Mouse (Mus musculus) intestine, embryonic 14.5 days (tissue): ENCODE results near the gene Klk6. TPM values are rescaled to one million over a fixed set of nuclear protein-coding genes. Genes with fewer than 3 reads are reported as not detected.
A peak's percentile ranks its signal among the peaks of the same experiment; 100 is the strongest.

Experiments used
- ATAC-seq: fragments of 200-750 bp; cut with Nextera tagmentation; replicated peaks from 2 replicates; pipeline ENCODE4 v1.8.0; 2017; ENCODE audit warnings: low read depth, moderate number of reproducible peaks, moderate TSS enrichment, moderate library complexity; ENCODE audit not compliant: low FRiP score, low TSS enrichment
- DNase-seq: peaks from one replicate; pipeline ENCODE4 v3.0.0-alpha.2; 2018; ENCODE audit warnings: low spot score
- H3K27ac ChIP-seq: fragments of 300-500 bp; sonication (generic); 2 replicates; pipeline ENCODE4 v1.5.1; 2014; ENCODE audit warnings: low read depth, mild to moderate bottlenecking, control low read depth
- H3K27me3 ChIP-seq: fragments of 300-500 bp; sonication (generic); replicated peaks from 2 replicates; pipeline ENCODE4 v1.6.1; 2014; ENCODE audit warnings: low read length, control low read depth; ENCODE audit not compliant: control insufficient read depth, insufficient read depth
- H3K36me3 ChIP-seq: fragments of 300-500 bp; sonication (generic); 2 replicates; pipeline ENCODE4 v1.6.1; 2014; ENCODE audit warnings: low read length, control low read depth; ENCODE audit not compliant: control insufficient read depth, insufficient read depth
- H3K4me1 ChIP-seq: fragments of 300-500 bp; sonication (generic); replicated peaks from 2 replicates; pipeline ENCODE4 v1.6.1; 2014; ENCODE audit warnings: low read length, control low read depth, mixed read lengths; ENCODE audit not compliant: control insufficient read depth, insufficient read depth
- H3K4me2 ChIP-seq: fragments of 300-500 bp; sonication (generic); 2 replicates; pipeline ENCODE4 v1.6.1; 2014; ENCODE audit warnings: low read length
- H3K4me3 ChIP-seq: fragments of 300-500 bp; sonication (generic); 2 replicates; pipeline ENCODE4 v1.5.1; 2014; ENCODE audit warnings: low read depth, low read length, control low read depth, mixed read lengths
- H3K9ac ChIP-seq: fragments of 300-500 bp; sonication (generic); 2 replicates; pipeline ENCODE4 v1.6.1; 2014; ENCODE audit warnings: mild to moderate bottlenecking, low read length
- H3K9me3 ChIP-seq: fragments of 300-500 bp; sonication (generic); 2 replicates; pipeline ENCODE4 v1.6.1; 2016; ENCODE audit warnings: low read length, control low read depth; ENCODE audit not compliant: control insufficient read depth
- WGBS: fragments of 180-500 bp; shearing (Covaris S2); extraction: QIAGEN DNeasy Blood & Tissue Kit; methylation state at CpG from one replicate; pipeline ENCODE4 v1.1.7; 2014; 5-methylcytosine and 5-hydroxymethylcytosine counted together
- polyA plus RNA-seq: library from polyadenylated mRNA; unstranded; fragments of >200 nt; fragmentation: Nextera tagmentation; extraction: Ambion mirVana; gene quantifications from 2 replicates; pipeline ENCODE4 v1.2.1, GENCODE M21; 2014

Klk6 gene
- 0.16 TPM in 1 of 2 replicates, not detected in the other for polyA plus RNA-seq

DNA sequence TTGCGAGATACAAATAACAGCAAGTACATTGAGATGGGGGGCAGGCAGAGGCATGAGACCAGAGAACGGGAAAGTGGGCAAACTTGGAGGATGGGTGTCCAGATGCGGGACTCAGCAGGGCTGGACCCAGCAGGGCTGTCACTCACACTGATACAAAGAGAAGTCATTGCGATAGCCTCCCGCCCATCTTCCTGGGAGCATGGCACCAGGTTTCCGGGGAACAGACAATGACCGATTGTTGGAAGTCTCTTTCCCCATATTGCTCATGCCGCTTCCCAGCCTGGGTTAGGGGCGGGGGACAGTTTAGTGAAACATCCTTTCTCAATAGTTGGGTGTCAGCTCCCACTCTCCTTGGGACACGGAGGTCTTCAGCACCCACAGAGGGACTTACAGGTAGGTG lies at the start of gene Klk6:
Gene Klk6, plus strand, starts transcription at position 301 of the 400 bp plus-strand sequence.
- Histone ChIP-seq H3K27me3 (no peaks in the 10 kb centered on the region), H3K27ac (no peak within 1 kb of the TSS), H3K4me1 (no peaks in the 10 kb centered on the region), H3K36me3 (no peaks in the 10 kb centered on the region), H3K9me3 (no peaks in the 10 kb centered on the region), H3K4me3 (no peak within 1 kb of the TSS), H3K9ac (no peak within 1 kb of the TSS), H3K4me2 (no peak within 1 kb of the TSS)
- DNase-seq (no peak), ATAC-seq (no peak)
- WGBS: 83% methylated on average over 10 of the region's 10 CpGs

- Histone ChIP-seq H3K4me1 (no peaks in the 10 kb centered on the region), H3K9me3 (no peaks in the 10 kb centered on the region), H3K4me3 (no peak overlapping the region), H3K9ac (no peak overlapping the region), H3K4me2 (no peak overlapping the region), H3K36me3 (no peaks in the 10 kb centered on the region), H3K27ac (no peak overlapping the region), H3K27me3 (no peaks in the 10 kb centered on the region)
- WGBS: 73% methylated on average over 6 of the region's 6 CpGs
- DNase-seq: no peak
- no peak for ATAC-seq
Observed at GRCm38 (mm10) chr7:43774802-43775201, 49.5 kb upstream of the Klk6 start.

DNA sequence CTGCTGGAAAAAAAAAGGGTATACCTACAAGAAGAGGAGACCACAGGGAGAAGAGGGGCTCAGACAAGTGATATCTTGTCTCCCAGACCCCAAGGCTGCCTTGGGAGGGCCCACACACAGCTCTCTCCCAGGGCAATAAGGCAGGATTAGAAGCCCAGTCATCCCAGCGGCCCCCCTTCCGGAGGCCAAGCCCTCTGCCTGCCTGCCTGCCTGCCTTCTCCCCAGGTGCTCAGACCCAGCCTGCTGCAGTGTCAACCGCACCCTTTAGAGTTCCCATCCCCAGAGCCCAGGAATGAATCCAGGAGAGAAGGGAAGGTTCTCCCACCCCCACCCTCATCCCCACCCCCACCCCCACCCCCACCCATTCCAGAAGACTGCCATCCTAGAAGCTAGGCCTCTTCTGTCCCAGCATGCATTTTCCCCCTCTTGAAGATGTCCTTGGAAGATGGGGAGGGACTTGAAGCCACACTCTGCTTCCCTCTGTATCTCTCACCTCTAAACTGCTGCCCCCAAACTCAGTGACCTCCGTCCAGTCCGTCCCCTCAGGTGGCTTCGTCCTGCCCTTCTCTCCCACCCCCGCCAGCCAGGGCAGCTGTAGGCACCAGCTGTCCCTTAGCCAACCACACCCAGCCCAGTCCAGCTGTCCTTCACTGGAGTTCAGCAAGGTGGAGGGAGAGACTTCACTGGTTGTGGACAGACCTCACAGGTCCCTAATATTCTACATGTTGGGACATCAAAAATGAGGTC lies 48.8 kb upstream of the Klk6 start:
- no peaks in the 10 kb centered on the region for H3K4me1 ChIP-seq
- DNase-seq: peak; percentile 50
- no peak for ATAC-seq
- H3K36me3 ChIP-seq: no peaks in the 10 kb centered on the region
- H3K9ac ChIP-seq: no peak overlapping the region
- no peak overlapping the region for H3K4me3 ChIP-seq
- 56% methylated on average over 6 of the region's 7 CpGs for WGBS
- no peaks in the 10 kb centered on the region for H3K27me3 ChIP-seq
- no peaks in the 10 kb centered on the region for H3K9me3 ChIP-seq
- H3K4me2 ChIP-seq: no peak overlapping the region
- no peak overlapping the region for H3K27ac ChIP-seq

DNA sequence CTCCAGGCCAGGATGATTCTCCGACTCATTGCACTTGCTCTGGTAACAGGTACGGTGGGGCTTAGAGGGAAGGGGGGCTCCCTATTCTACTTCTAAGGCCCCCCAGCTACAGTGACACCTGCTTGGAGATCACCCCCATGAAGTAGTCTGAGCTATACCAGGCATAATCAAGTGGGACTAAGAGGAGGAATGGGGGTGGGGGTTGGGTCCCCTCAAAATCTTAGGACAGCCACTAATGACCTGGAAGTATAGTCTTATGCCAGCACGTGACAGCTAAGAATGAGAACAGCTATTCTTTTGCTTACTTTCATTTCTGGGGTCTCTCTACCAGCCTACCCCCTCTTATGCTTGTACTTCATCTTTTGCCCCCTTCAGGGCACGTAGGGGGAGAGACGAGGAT lies 47.8 kb upstream of the Klk6 start:
- DNase-seq (peak; percentile 18), ATAC-seq (no peak)
- WGBS: 82% methylated on average over 5 of the region's 5 CpGs
- no peak overlapping the region for H3K27ac ChIP-seq
- H3K36me3 ChIP-seq: no peaks in the 10 kb centered on the region
- no peaks in the 10 kb centered on the region for H3K9me3 ChIP-seq
- no peaks in the 10 kb centered on the region for H3K27me3 ChIP-seq
- no peak overlapping the region for H3K4me2 ChIP-seq
- H3K9ac ChIP-seq: no peak overlapping the region
- no peaks in the 10 kb centered on the region for H3K4me1 ChIP-seq
- H3K4me3 ChIP-seq: no peak overlapping the region

- no peaks in the 10 kb centered on the region for H3K36me3 ChIP-seq
- no peaks in the 10 kb centered on the region for H3K9me3 ChIP-seq
- no peak for ATAC-seq
- no peak overlapping the region for H3K27ac ChIP-seq
- H3K4me2 ChIP-seq: no peak overlapping the region
- no peaks in the 10 kb centered on the region for H3K27me3 ChIP-seq
- no peak overlapping the region for H3K4me3 ChIP-seq
- H3K9ac ChIP-seq: no peak overlapping the region
- no peaks in the 10 kb centered on the region for H3K4me1 ChIP-seq
- 83% methylated on average over 12 of the region's 12 CpGs for WGBS
- no peak for DNase-seq
Observed at GRCm38 (mm10) chr7:43777423-43777822, 46.9 kb upstream of the Klk6 start.

DNA sequence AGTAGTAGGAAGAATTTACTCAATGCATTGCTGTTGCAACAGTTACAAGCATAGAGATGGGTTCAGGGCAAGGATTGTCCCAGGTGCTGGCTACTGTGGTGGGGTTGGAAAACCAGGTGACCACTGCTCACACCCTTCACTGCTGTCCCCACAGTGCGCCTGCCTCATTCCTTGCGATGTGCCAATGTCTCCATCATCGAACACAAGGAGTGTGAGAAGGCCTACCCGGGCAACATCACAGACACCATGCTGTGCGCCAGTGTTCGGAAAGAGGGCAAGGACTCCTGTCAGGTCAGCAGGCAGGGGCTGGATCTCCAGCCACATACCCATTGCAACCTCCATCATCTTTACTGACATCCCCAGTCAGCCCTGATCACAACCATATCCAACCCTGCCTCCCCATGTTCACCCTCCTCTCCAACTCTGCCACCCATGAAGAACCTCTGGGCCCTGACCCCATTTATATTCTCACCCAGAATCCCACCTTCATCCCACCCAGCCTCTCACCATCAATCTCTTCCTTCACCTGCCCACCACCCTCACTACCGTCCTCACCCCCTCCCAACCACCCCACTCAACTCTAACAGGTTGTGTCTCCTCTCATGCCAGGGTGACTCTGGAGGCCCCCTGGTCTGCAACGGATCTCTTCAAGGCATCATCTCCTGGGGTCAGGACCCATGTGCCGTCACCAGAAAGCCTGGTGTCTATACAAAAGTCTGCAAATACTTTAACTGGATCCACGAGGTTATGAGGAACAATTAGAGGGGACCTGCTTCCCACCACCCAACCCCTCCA lies 45.9 kb upstream of the Klk6 start:
- no peaks in the 10 kb centered on the region; the same call in 1 of the 2 replicates for H3K27me3 ChIP-seq
- no peaks in the 10 kb centered on the region for H3K9me3 ChIP-seq
- H3K4me2 ChIP-seq: no peak overlapping the region
- peak; percentile 24 for DNase-seq
- no peaks in the 10 kb centered on the region for H3K4me1 ChIP-seq
- no peak for ATAC-seq
- no peak overlapping the region for H3K27ac ChIP-seq
- no peaks in the 10 kb centered on the region for H3K36me3 ChIP-seq
- no peak overlapping the region for H3K9ac ChIP-seq
- 86% methylated on average over 10 of the region's 10 CpGs for WGBS
- H3K4me3 ChIP-seq: no peak overlapping the region

DNA sequence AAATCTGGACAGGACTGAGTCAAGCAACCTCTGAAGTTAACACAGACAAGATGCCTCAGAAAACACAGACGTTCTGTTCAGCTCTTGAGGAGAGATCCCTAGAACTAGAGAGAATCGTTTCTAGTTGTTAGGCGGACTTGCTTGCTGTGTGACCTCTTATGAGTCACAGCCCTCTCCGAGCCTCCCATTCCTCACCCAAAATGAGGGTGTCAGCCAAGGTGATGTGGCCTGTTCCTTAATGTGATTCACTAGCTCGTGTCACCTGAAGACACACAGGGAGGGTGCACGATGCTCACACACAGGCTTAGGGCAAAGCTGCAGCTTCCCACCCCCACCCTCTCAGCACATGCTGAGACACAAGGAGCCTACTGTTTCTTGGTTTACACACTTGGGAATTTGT lies 44.1 kb upstream of the Klk6 start:
- no peak overlapping the region for H3K4me2 ChIP-seq
- no peaks in the 10 kb centered on the region for H3K36me3 ChIP-seq
- H3K27me3 ChIP-seq: no peaks in the 10 kb centered on the region; the same call in 1 of the 2 replicates
- H3K4me1 ChIP-seq: no peaks in the 10 kb centered on the region
- DNase-seq (peak; percentile 50), ATAC-seq (no peak)
- WGBS: 58% methylated on average over 6 of the region's 6 CpGs
- no peak overlapping the region for H3K4me3 ChIP-seq
- no peak overlapping the region for H3K9ac ChIP-seq
- no peaks in the 10 kb centered on the region for H3K9me3 ChIP-seq
- H3K27ac ChIP-seq: no peak overlapping the region

GRCm38 (mm10) chr7:43780746-43781145 lies 43.6 kb upstream of the Klk6 start, which contains the start of gene Klk10:
Gene Klk10, plus strand, starts transcription at chr7:43781035.
- DNase-seq: peak; percentile 45
- WGBS: 39% methylated on average over 5 of the region's 5 CpGs
- Histone ChIP-seq H3K9me3 (no peaks in the 10 kb centered on the region), H3K27me3 (no peaks in the 10 kb centered on the region; the same call in 1 of the 2 replicates), H3K4me1 (no peaks in the 10 kb centered on the region), H3K9ac (no peak within 1 kb of the TSS), H3K27ac (no peak within 1 kb of the TSS), H3K4me2 (no peak within 1 kb of the TSS), H3K4me3 (no peak within 1 kb of the TSS), H3K36me3 (no peaks in the 10 kb centered on the region)
- no peak for ATAC-seq
